ENCODE assay signal across 15 mouse cellular contexts in the genomic region with DNA sequence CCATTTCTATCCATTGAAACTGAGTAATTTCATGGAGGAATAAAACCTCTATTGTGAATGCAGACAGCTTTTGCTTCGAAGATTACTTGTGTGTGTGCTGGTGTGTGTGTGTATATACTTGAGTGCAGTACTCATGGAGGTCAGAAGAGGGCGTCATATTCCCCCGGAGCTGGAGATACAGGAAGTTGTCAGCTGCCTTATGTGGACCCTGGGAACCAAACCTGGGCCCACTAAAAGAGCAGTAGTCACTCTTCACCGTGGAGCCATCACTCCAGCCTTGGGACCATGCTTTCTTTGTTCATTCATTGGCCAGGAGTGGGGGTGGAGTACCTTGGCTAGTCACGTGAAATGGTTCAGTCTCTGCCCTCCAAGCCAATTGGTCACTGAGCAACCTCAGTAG. TPM values are rescaled to one million over a fixed set of nuclear protein-coding genes. Genes with fewer than 3 reads are reported as not detected.
"Had no signal": no experiment of that assay in that cellular context is flagged by ENCODE, and none has a peak within 500 bp of the region (broad histone marks: within the 10 kb centered on the region; RNA-seq: fewer than 3 reads in every experiment).

No protein-coding gene starts in this region.

- ATAC-seq: liver, postnatal 0 days had no signal

- H3K9ac ChIP-seq: intestine, embryonic 15.5 days; kidney, embryonic 15.5 days; limb, embryonic 12.5 days; limb, embryonic 15.5 days; liver, embryonic 14.5 days; liver, postnatal 0 days; midbrain, embryonic 12.5 days had no signal

- H3K9me3 ChIP-seq: intestine, embryonic 15.5 days; kidney, embryonic 15.5 days; limb, embryonic 12.5 days; limb, embryonic 15.5 days; midbrain, embryonic 12.5 days had no signal

- H3K4me3 ChIP-seq: intestine, embryonic 15.5 days; kidney, embryonic 15.5 days; left cerebral cortex, adult 2 months; limb, embryonic 15.5 days; midbrain, embryonic 12.5 days had no signal

- DNase-seq: kidney, adult 11 months; kidney, adult 8-10 months; left cerebral cortex, postnatal 4 days; liver, postnatal 0 days; thymus, adult 2 months; thymus, postnatal 25 days had no signal

- H3K36me3 ChIP-seq: intestine, embryonic 15.5 days; kidney, embryonic 15.5 days; limb, embryonic 12.5 days; limb, embryonic 15.5 days; midbrain, embryonic 12.5 days had no signal

- H3K27ac ChIP-seq: intestine, embryonic 15.5 days; kidney, embryonic 15.5 days; left cerebral cortex, adult 2 months; limb, embryonic 12.5 days; limb, embryonic 15.5 days; liver, embryonic 14.5 days had no signal

- H3K4me1 ChIP-seq: megakaryocyte, embryonic 14.5 days had no signal

- H3K27me3 ChIP-seq: intestine, embryonic 15.5 days; limb, embryonic 15.5 days; megakaryocyte, embryonic 14.5 days had no signal

RNA-seq across cellular contexts. Expression of gene Ccdc60, which starts 1.8 kb away (rescaled TPM):
- polyA plus RNA-seq: liver, postnatal 0 days; spleen, adult 2 months had no signal
